In the genomic region with DNA sequence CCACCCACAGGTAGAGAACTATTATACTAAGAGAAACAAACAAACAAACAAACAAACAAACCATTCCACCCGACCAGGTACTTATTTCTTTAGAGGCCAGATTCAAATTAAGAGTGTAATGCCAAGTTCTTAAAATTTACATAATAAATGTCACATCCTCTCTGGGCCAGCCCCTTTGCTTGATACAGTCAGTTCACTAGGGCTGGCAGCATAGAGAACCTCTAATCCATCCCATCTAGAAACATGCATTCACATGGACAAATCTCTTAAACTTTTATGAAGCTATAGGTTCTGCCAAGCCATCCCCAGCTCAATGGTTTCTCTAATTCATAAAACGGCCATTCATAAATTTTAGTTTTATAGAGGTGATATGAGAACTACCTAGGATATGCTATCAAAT, we compare ENCODE assay signal across 24 mouse cellular contexts. TPM values are rescaled to one million over a fixed set of nuclear protein-coding genes. Genes with fewer than 3 reads are reported as not detected.
DNase-seq lines count a peak whose midpoint lies in the region; ATAC-seq and TF ChIP-seq lines count a peak whose summit lies in the region.
"Had no signal": no experiment of that assay in that cellular context is flagged by ENCODE, and none has a peak within 500 bp of the region (broad histone marks: within the 10 kb centered on the region; RNA-seq: fewer than 3 reads in every experiment).

No protein-coding gene starts in this region.

- no peak overlapping the region for H3K9ac ChIP-seq in midbrain, embryonic 11.5 days (ENCODE audit: low read length)
- H3K9ac ChIP-seq in lung, postnatal 0 days (replicated peaks; ENCODE audit: low read depth) = no peak overlapping the region
- H3K9ac ChIP-seq: forebrain, embryonic 13.5 days; heart, embryonic 13.5 days; hindbrain, embryonic 12.5 days; hindbrain, embryonic 15.5 days had no signal

- no peaks in the 10 kb centered on the region for H3K4me1 ChIP-seq in midbrain, embryonic 11.5 days (ENCODE audit: control insufficient read depth, insufficient read depth, low read length)
- peaks cover 30% of the 10 kb centered on the region for H3K4me1 ChIP-seq in midbrain, embryonic 10.5 days
- peaks cover 3% of the 10 kb centered on the region; the same call in 1 of the 2 replicates for H3K4me1 ChIP-seq in lung, postnatal 0 days (ENCODE audit: insufficient read depth, low read depth, low read length)
- H3K4me1 ChIP-seq: hindbrain, embryonic 12.5 days; hindbrain, embryonic 15.5 days had no signal

- no peak for TF ChIP-seq EP300 in lung, postnatal 0 days (IDR thresholded peaks at IDR 0.05)

- H3K4me3 ChIP-seq in midbrain, embryonic 11.5 days (ENCODE audit: low read depth, low read length) = no peak overlapping the region
- no peak overlapping the region for H3K4me3 ChIP-seq in midbrain, embryonic 10.5 days
- H3K4me3 ChIP-seq in lung, postnatal 0 days (ENCODE audit: low read depth, low read length) = no peak overlapping the region
- H3K4me3 ChIP-seq: hindbrain, embryonic 12.5 days had no signal

- peak; percentile 83 for DNase-seq in midbrain, embryonic 11.5 days (ENCODE audit: low spot score, missing footprints)
- no peak for DNase-seq in midbrain, embryonic 10.5 days (ENCODE audit: low spot score)
- peak; percentile 74 for DNase-seq in induced T-regulatory cell, adult 2 months (ENCODE audit: low read depth)
- peak; percentile 49 for DNase-seq in splenic B cell, adult 2 months (ENCODE audit: low read depth, low spot score)
- DNase-seq in frontal cortex, postnatal 36 days (ENCODE audit: low spot score in 2 of 2) = no peak
- no peak for DNase-seq in thymus, adult 18-20 months
- no peak for DNase-seq in lung, postnatal 0 days (ENCODE audit: low spot score)
- DNase-seq: adrenal gland, postnatal 10 days; adrenal gland, postnatal 36 days; cerebellum, adult 18-20 months; cerebellum, adult 9-10 months; cerebellum, postnatal 14 days; gastrocnemius, adult 2 months; gastrocnemius, postnatal 14 days; heart, postnatal 14 days; heart, postnatal 4 days had no signal

- H3K4me2 ChIP-seq in midbrain, embryonic 11.5 days = no peak overlapping the region
- H3K4me2 ChIP-seq in lung, postnatal 0 days (replicated peaks; ENCODE audit: low read depth, low read length) = no peak overlapping the region
- H3K4me2 ChIP-seq: hindbrain, embryonic 12.5 days had no signal

- no peak for ATAC-seq in midbrain, embryonic 11.5 days (ENCODE audit: low FRiP score)
- peak; percentile 61 for ATAC-seq in CD4-positive, CD25-positive, alpha-beta regulatory T cell, adult 4 months
- no peak for ATAC-seq in lung, postnatal 0 days
- ATAC-seq: forebrain, embryonic 13.5 days; forebrain, embryonic 16.5 days; intestine, embryonic 16.5 days had no signal

- no peak overlapping the region for H3K27ac ChIP-seq in midbrain, embryonic 11.5 days (ENCODE audit: low read depth, low read length)
- H3K27ac ChIP-seq in midbrain, embryonic 10.5 days (replicated peaks) = no peak overlapping the region
- H3K27ac ChIP-seq in lung, postnatal 0 days (ENCODE audit: low read length) = no peak overlapping the region
- H3K27ac ChIP-seq: forebrain, embryonic 13.5 days; heart, embryonic 13.5 days; hindbrain, embryonic 12.5 days; hindbrain, embryonic 15.5 days had no signal

- 76% methylated on average over 2 of the region's 2 CpGs for WGBS in midbrain, embryonic 11.5 days
- 84% methylated on average over 2 of the region's 2 CpGs for WGBS in midbrain, embryonic 10.5 days
- WGBS in lung, postnatal 0 days = 75% methylated on average over 2 of the region's 2 CpGs

- TF ChIP-seq CTCF in lung, postnatal 0 days (IDR thresholded peaks at IDR 0.05) = no peak

- H3K36me3 ChIP-seq in midbrain, embryonic 11.5 days (ENCODE audit: control insufficient read depth, insufficient read depth, low read length) = no peaks in the 10 kb centered on the region
- peaks cover 15% of the 10 kb centered on the region for H3K36me3 ChIP-seq in midbrain, embryonic 10.5 days
- H3K36me3 ChIP-seq in splenic B cell, adult 2 months (ENCODE audit: control insufficient read depth, insufficient read depth, low read length, poor library complexity, severe bottlenecking) = no peaks in the 10 kb centered on the region
- no peaks in the 10 kb centered on the region for H3K36me3 ChIP-seq in lung, postnatal 0 days (ENCODE audit: insufficient read depth, low read length)
- H3K36me3 ChIP-seq: hindbrain, embryonic 12.5 days; hindbrain, embryonic 15.5 days had no signal

- no peaks in the 10 kb centered on the region for H3K9me3 ChIP-seq in midbrain, embryonic 11.5 days (ENCODE audit: control insufficient read depth, low read length)
- H3K9me3 ChIP-seq in midbrain, embryonic 10.5 days (replicated peaks) = no peaks in the 10 kb centered on the region
- no peaks in the 10 kb centered on the region for H3K9me3 ChIP-seq in lung, postnatal 0 days (ENCODE audit: low read length)
- H3K9me3 ChIP-seq: forebrain, embryonic 10.5 days; forebrain, embryonic 13.5 days; heart, embryonic 13.5 days; hindbrain, embryonic 12.5 days; hindbrain, embryonic 15.5 days had no signal

- H3K27me3 ChIP-seq in midbrain, embryonic 11.5 days (ENCODE audit: control insufficient read depth, insufficient read depth, low read length) = no peaks in the 10 kb centered on the region
- no peaks in the 10 kb centered on the region for H3K27me3 ChIP-seq in midbrain, embryonic 10.5 days (ENCODE audit: low read depth, poor library complexity, severe bottlenecking)
- H3K27me3 ChIP-seq in splenic B cell, adult 2 months (ENCODE audit: control insufficient read depth, insufficient read depth, low read length, poor library complexity, severe bottlenecking) = no peaks in the 10 kb centered on the region
- H3K27me3 ChIP-seq in lung, postnatal 0 days (replicated peaks; ENCODE audit: insufficient read depth, low read length) = no peaks in the 10 kb centered on the region
- H3K27me3 ChIP-seq: forebrain, embryonic 13.5 days; heart, embryonic 13.5 days; hindbrain, embryonic 12.5 days; hindbrain, embryonic 15.5 days had no signal

RNA-seq across cellular contexts. Expression of a gene that starts 1.5 kb away (rescaled TPM):
- 1.3 and 1.8 TPM in 2 replicates for polyA plus RNA-seq in midbrain, embryonic 11.5 days (2014; fragmentation: Nextera tagmentation; extraction: Ambion mirVana)
- 1.1 and 1.2 TPM in 2 replicates for polyA plus RNA-seq in midbrain, embryonic 10.5 days (2016; fragmentation: Nextera tagmentation; extraction: Ambion mirVana)
- polyA plus RNA-seq in CD4-positive, CD25-positive, alpha-beta regulatory T cell, adult 4 months (2017; shearing (Covaris generic)) = 10 to 100 TPM; 33.2 to 39.6 TPM
- polyA plus RNA-seq in lung, postnatal 0 days (2015; fragmentation: Nextera tagmentation; extraction: Ambion mirVana) = 16.0 and 21.5 TPM in 2 replicates

RNA-seq across cellular contexts. Expression of a gene that starts 57.9 kb away (rescaled TPM):
- polyA plus RNA-seq in midbrain, embryonic 11.5 days (2014; fragmentation: Nextera tagmentation; extraction: Ambion mirVana) = 1.1 TPM in 2 replicates
- polyA plus RNA-seq in midbrain, embryonic 10.5 days (2016; fragmentation: Nextera tagmentation; extraction: Ambion mirVana) = 0.95 and 1.1 TPM in 2 replicates
- 10 to 100 TPM; 13.6 to 27.9 TPM for polyA plus RNA-seq in CD4-positive, CD25-positive, alpha-beta regulatory T cell, adult 4 months (2017; shearing (Covaris generic))
- 0.47 and 0.71 TPM in 2 replicates for polyA plus RNA-seq in lung, postnatal 0 days (2015; fragmentation: Nextera tagmentation; extraction: Ambion mirVana)

Comparison
In these comparisons a context has a peak if more than half of its experiments do, and no peak if none do; other contexts are left out.
1. DNase-seq: peak in midbrain, embryonic 11.5 days (single experiment), induced T-regulatory cell, adult 2 months (single experiment) and splenic B cell, adult 2 months (single experiment); none in midbrain, embryonic 10.5 days (single experiment), frontal cortex, postnatal 36 days (0 of 2), thymus, adult 18-20 months (0 of 2) and lung, postnatal 0 days (single experiment).